Mouse (Mus musculus) gonadal fat pad, adult 2 months (tissue): ENCODE measurements around the gene Tead1. TPM values are rescaled to one million over a fixed set of nuclear protein-coding genes. Genes with fewer than 3 reads are reported as not detected.

ENCODE experiments used
- DNase-seq: peaks from one replicate; pipeline ENCODE4 v3.0.0-alpha.2; 2012; ENCODE audit warnings: low read depth
- polyA plus RNA-seq: library from polyadenylated mRNA; depleted of rRNA; stranded (reverse); fragments of >200 nt; gene quantifications from 2 replicates; pipeline ENCODE4 v1.2.3, GENCODE M21; 2012

Gene Tead1
- polyA plus RNA-seq, 1 experiment: 13.9 TPM

DNA sequence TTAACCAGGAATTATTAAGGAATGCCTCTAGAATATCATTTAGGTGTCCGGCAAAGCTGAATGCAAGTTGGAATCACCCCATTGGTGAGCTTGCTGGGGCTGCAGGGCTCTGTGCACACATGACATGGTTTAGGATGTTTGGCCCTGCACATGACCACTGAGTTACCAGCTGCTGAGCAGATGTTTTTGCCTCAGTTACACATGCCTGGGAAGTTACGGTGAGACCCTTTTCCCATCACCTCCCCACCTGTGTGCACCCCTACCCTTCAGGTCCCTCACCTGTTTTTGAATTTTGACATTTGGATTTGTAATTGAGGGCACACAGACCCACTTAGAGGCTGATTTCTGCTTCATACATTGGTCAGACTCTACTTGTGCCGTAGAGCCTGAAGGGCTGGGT lies 6.9 kb downstream of the Tead1 start:
- no peak for DNase-seq

DNA sequence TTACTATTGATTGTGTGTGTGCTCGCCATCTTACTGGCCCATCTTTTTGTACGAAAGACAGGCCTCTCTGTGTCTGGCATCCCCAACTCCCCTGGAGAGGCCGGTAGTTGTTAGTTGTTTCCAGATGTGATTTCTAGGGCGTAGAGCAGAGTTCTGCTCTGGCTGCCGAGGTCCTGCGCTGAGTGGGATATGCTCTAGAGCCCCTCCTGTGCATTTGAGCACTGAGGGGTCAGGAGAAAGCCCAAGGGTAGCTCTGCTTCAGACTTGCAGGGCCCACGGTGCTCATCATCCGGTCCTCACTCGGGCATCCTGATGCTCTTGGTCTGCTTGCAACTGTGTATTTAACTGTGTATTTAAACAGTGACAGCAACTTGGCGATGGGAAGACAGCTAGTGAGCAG lies 7.5 kb downstream of the Tead1 start:
- DNase-seq: no peak

DNA sequence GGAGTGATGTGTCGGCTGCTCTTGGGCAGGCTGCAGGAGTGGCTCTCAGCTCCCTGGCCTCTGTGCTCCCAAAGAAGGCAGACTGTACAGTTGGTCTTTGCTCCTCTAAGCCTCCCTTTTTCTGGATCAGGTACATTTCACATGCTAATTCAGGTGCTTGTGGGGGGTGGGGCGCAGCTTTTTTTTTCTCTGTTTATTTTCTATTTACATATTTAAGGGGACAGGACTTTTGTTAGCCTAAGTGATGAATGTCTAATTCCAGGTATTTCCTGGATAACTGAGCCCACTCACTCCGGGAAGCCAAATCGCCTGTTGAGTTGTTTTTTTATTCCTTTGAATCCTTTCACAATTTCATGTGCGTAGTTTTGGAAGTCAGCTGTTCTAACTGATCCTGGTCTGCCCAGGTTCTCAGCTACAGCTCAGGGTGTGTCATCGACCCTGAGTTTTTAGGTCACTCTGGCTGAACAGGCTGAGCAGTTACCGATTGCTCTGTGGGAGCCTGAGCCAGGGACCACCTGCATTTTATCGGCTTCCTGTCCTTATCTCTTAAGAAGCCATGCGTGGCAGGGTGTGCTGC lies 9.4 kb downstream of the Tead1 start:
- DNase-seq: no peak

DNA sequence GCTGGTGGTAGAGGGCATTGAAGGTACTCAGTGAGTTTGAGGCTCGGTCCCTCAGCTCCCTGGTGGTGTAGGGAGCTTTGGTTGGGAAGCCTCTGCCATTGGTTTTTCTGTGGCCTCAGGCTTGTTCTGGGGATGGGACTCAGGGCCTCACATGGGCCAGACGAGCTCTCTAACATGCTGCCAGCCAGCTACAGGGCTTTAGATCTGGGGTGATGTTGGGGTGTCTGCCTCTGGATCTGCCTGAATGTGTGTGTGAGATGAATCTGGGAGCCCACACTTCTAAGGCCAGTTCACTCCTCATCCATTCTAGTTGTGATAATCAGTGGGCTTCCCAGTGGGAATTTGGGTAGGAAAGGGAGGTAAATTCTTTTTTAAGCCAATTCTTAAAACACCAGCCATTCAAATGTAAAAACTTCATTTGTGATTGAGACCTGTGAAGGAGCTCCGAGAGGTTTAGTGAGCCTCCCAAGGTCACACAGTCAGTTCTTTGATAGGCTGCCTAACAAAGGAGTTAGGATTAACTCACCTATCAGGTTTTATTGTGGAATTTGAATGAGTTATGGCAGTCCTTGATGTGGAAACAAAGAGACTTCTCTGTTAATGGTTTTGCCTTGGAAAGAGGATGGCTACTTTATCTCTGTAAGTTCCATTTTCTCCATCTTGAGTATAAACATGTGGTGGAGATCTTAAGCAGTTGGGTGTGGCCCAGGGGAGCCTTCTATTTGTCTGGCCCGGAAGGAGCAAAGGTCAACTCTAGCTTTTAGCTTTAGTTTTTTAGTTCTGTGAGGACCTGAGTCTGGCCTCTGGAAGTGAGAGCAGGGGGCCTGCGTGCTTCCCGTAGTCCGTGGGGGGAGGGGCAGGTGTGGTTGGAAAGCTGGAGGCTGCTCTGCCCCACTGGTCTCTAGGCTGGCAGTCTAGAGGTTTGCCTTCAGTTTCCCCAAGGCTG lies 12.0 kb downstream of the Tead1 start:
- no peak for DNase-seq

DNA sequence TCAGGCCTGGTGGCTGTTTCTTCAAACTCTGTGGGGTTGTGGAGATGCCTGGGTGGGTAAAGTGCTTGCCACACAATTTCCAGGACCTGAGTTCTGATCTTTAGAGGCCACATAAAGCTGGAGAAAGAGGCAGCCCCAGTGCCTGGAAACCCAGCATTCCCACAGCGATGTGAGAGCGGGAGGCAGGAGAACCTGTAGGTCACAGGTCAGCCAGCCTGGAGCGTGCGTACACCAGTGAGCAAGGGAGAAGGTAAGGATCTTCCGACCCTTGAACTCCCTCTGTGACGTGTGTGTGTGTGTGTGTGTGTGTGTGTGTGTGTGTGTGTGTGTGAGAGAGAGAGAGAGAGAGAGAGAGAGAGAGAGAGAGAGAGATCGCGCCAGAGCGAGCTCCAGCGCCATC lies 14.4 kb downstream of the Tead1 start:
- no peak for DNase-seq

DNA sequence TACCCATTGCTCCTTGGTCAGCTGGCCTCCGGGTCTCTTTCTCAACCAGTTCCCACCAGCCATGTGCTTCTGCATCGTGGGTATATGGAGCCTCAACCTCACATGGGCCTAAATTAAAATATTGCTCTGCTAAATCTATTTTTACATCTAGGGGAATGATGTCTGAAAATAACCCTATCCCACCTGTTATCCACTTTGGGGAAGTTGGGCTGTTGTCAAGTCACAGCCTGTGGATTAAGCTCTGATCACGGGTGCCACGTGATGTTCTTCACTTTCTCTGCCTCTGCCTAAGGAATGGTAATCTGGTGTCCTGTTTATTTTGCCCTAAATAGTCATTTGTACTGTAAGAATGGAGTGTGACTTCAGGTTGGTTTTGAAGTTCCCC lies 17.7 kb downstream of the Tead1 start:
- DNase-seq: no peak

DNA sequence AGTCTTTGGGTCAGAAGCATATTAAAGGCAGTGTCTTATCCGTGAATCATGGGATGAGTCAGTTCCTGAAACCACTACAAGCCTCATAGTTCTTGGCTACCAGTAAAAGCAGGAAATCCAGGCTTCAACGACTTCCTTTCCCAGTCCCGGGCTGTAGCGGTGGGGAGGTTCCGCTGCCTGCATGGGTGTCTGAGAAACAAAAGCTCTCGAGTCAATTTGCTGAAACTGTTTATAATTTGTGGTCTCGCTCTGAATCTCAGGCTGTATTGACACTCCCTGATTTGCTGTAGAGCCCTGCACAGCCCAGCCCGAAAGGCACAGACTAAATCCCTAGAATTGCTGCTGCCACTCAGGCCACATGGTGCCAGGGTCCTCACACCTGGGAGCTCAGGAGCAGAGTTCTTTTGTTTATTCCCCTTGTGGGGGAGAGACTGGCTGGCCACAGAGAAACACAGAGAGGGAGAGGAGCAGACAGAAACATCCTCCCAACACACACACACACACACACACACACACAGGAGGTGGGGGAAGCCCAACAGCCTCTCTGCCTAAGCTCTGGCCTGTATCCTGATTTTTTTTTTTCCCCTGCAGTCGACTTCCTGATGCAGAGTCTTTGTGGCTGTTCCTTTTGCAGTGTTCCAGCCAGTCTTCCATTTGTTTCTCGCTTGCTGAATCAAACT lies 18.2 kb downstream of the Tead1 start:
- no peak for DNase-seq

DNA sequence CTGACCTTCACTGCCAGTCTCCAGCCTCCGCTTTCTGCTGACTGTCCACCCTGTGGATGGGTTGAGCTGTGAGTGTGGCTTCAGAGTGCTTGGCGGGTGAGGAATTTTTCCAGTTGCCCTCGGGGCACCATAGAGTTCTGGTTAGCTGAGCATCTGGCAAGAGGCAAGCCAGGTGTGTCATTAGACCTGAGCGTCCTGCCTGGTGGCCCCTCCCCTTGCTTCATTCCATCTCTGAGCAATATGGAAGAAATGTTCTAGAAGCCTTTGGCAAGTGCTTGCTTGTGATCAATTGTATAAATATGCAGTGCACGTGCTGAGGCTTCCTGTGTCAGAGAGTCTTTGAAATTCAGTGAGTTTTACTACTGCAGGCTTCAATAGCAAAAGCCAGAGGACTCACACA lies 21.0 kb downstream of the Tead1 start:
- no peak for DNase-seq

DNA sequence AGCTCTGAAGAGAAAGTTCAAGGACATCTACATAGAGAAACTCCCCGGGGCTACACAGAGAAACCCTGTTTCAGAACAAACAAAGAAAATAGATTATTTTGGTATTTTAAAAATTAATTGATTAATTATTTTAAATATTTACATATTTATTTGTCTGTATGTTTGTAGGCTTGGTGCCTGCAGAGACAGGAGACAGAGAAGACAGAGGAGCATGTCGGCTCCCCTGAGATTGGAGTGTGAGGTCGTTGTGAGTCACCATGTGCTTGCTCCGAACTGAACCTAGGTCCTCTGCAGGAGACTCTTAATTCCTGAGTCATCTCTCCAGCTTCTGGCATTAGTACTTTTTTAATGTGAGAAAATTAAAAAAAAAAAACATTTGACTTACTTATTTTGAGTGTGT lies 24.2 kb downstream of the Tead1 start:
- no peak for DNase-seq

DNA sequence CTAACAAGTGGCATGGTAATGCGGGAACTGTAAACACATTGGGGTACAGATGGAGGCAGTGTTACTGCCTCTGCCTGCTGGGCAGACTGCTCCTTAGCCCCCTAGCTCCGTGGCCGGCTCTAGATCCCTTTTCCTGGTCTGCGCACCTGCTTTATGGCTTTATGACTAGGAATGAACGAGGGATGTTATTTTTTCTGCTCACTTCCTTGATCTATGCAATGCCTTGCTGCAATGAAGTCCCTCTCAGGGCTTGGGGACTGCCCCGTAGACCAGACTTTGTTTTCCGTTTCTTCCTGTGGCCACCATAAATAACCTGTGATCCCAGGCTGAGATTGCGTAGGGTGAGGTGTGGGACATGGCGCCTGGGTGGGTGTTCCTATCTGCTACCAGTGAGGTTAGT lies 26.8 kb downstream of the Tead1 start:
- no peak for DNase-seq

DNA sequence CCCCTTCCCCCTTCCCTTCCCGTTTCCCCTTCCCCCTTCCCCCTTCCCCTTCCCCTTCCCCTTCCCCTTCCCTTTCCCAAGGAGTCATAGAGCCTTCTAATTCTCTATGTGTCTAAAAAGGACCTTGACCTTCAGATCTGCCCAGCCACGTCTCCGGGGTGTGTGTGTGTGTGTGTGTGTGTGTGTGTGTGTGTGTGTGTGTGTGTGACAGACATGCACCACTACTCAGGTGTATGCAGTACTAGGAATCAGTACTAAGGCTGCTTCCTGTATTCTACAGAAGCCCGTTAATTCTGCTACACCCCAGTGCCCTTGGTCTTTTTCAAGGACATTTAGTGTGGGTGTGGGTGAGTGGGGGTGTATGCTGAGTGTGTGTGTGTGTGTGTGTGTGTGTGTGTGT lies 27.6 kb downstream of the Tead1 start:
- DNase-seq: no peak

DNA sequence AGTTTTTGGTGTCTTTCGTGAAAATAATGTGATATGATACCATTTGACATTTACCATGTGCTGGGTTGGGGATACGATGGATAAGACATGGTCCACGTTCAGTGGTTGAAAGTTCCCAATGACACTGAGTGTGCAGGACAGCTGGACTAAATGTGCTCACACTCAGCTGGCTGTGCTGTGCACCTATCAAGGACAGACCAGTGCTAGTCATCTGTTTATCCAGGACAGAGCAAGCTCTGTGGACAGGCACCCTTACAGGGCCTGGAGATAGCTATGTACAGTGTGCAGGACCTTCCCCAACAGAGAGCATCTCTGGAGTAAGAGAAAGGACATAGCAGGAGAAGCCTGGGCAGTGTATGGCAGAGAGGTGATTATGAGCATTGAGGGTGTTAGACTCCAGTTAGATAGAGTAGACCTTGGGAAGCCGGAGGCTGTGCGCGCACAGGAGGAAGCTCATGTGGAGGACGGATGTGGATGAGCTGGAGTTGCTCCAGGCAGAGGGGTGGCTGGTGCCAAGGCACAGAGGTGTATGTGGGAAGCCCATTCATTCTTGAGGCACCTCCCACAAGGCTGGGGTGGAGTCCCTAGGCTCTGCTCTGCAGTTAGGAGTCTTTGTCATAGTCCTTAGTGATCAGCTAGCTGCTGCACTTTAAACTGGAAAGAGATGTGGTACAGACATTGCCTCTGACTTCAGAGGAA lies 31.4 kb downstream of the Tead1 start:
- DNase-seq: no peak

DNA sequence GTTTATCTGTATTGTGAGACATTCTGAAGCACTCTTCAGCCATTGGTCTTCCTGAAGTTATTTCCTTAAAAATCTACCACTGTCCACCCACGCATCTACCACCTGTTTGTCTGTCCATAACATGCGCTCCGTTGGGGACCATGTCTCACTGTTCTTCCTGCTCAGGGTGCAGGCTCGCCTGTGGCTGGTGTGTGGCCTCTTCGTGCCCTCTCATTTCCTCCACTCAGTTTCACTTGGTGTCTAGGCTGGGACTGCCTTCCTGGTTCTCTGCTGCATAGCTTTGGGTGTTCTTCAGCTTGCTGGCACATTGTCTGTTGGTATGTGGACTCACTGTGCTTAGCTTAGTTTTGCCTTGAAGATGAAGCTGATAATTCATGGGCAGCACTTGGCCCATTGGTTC lies 32.9 kb downstream of the Tead1 start:
- DNase-seq: no peak

DNA sequence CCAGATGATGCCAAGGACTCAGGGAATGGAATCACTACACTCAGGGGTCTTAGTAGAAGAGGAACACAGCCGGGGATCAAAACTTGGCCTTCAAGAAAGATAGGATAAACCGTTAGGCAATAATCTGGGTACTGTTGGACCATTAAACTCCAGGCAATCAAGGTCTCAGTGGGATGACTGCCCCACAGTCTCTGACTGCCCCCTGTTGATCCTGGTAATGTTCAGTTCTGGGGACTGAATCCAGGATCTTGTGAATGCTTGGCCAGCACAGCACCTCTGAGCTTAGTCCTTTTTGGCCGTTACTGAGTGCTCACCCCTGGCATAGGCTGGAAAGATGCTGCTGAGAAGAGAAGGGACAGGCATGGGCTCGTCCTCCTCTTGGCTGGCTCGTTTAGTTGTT lies 34.4 kb downstream of the Tead1 start:
- no peak for DNase-seq

DNA sequence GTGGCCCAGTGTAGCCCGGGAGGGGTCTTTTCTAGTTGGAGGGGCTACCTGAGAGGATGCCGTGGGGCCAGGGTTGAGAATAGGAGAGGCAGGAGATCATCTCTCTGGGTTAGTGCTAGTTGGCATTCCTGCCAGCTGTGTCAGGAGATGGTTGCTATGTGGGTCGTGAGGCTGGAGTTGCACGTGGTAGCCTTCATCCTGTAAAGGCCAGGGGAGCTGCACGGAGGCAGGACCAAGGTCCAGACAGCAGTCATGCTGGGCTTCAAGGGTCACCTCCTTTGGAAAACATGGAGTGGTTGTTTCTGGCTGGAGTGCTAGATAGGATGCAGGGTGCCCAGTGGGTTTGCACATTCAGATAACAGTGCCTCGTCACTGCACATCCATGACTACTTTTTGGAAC lies 35.7 kb downstream of the Tead1 start:
- DNase-seq: no peak

DNA sequence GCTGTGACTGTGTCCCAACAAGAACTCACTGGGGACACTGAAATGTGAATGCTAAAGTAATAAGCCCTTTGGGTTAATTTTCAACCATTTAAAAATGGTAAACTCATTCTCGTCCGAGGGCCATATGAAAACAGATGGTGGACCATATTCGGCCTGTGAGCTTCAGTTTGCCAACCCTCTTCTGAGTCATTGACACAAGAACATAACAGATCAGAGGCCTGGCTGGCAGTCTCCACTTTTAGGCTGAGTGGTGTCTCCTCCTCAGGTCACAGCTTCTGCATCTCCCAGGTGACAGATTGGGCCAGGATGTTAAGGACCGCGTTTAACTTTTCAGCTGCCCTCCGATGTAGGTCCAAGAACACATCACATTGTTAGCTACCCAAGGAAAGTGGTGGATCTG lies 37.6 kb downstream of the Tead1 start:
- DNase-seq: no peak

DNA sequence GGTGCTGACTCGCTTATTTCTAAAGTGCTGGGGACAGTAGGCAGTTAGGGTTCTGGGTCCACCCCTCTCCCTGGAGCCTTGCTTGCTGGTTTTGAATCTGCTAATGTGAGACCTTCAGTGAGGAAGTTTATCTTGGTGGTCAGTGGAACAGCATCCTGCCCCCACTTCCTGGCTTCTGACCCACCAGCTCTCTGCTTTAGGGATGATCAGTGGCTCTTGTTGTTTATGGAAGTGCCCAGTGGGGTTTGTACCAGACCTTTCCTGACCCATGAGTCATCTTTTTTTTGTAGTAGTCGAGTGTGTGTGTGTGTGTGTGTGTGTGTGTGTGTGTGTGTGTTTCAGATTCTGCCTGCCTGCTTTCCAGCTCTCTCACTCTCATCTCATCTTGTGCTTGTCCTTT lies 38.6 kb downstream of the Tead1 start:
- DNase-seq: no peak

DNA sequence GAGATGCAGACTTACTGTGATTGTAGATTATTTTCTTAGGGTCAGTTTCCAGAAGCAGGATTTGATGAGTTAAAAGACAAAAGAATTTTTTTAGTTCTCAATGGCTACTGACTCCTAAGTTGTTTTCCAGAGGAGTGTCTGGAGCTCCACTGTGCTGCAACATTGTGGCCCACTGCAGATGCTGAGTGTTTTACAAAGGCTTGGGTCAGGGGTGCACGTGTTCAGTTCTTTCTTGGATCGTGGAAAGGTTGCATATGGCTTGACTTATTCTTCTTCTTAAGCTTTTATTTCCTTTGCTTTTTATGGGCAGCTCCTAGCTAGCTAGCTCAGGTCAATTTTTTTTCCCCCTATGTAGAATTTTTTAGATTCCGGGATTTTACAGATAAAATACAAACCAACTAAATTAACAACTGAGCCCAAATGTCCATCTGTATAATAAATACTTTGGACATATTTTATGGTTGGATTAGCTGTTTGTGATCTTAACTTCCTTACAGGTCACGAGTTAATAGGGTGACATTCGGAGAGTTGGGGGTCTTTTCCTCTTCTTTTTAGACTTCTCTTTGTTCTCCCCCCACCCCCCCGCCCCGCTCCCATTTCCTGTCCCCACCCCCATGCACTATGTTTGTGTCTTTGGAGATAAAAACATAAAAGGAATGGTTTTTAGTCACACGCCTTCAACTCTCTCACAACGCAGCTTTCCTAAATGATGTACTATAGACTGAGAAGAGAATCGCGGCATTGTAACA lies 40.5 kb downstream of the Tead1 start:
- DNase-seq: no peak

DNA sequence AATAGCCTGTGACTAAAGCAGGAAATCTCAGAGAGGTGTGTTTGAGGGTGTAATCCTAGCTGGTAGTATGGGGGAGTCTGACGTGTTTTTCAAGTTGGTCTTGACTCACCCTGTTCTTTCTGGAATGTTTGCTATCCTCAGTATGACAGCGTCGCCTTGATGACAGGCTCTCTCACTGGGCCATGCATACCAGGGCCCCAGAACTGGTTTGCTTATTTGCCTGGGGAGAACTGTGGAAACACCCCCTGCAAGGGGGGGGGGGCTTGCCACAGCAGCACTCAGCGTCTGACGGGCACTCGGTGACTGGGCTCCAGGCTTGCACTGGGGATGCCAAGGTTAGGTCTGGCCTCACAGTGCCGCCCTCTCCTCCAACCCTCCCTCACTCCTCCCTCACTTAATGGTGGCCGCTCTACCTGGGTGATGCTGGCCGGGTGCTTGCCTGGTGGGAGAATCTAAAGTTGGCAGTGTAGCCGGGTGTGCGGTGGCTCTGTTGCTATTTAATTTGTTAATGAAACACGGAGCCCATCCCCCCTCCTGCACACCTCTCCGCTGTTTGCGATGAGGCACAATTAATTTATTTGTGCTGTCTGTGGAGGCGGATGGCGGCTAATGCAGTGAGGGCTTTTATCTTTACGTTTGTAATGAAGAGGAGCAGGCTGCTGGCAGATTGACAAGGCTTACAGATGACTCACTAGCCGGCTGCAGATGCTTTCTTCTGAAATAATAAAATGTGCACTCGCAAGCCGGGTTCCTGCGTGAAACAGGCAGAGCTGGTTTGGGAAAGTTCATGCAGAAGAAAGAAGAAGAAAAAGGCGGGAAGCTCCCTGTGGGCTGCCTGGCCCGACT lies 41.2 kb downstream of the Tead1 start:
- no peak for DNase-seq

DNA sequence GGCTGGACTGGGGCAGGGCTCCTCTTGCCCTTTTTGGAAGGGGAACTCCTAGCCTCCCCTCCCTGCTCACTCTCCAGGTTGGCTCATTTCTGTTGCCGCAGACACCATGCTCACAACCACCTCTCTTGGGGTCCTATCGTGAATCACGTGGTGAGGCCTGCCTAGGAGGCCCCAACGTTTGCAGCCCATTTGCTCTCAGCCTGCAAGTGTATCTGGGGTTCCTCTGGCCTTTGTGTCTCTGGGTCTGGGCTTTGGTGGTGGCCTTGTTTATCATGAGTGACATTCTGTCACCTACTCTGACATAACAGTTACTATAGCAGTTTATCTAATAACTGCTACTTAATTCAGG lies 41.8 kb downstream of the Tead1 start:
- no peak for DNase-seq

DNA sequence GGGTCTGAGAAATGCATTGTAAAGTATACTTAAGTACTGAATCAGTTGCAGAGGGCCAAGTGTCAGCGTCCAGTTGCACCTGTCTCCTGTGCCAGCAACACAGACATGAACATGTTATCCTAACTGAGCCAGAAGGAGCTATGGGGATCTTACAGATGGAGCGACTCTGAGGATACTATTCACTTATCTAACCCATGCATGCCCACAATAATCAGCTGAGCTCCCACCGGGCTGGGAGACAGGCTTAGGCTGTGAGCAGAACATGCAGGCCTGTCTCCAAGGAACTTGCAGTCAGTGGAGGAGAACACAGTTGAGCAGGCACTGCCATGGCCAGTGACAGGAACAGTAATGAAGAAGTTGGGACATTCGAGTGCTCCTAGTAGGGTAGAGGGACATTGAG lies 42.7 kb downstream of the Tead1 start:
- no peak for DNase-seq
